Mouse (Mus musculus) left cerebral cortex, postnatal 4 days (tissue): ENCODE results near the gene Sytl3. TPM values are rescaled to one million over a fixed set of nuclear protein-coding genes. Genes with fewer than 3 reads are reported as not detected.
"Not testable (repeated sequence)": the region's sequence is repeated elsewhere in the genome, so short reads cannot be mapped to it uniquely, and the experiment has no call there.

ENCODE experiments used
- DNase-seq: peaks from one replicate; pipeline ENCODE4 v3.0.0-alpha.2; 2022
- intact Hi-C: fragments of 180-260 bp; cut with DNase I; formaldehyde crosslinking; loops from one replicate; pipeline ENCODE4 v1.15.1; 2025
- total RNA-seq, 2 experiments: library from RNA; stranded (reverse); gene quantifications; 2 replicates each; pipeline ENCODE4 v1.2.3; 2021

The Sytl3 gene
- total RNA-seq, 2 experiments from 2014 or later: 0.68 to 1.2 TPM

- intact Hi-C loops, DNase-seq: not testable (repeated sequence)
These were observed 26.5 kb downstream of the Sytl3 start for GRCm38 (mm10) chr17:6685288-6685818.

- DNase-seq, intact Hi-C loops: not testable (repeated sequence)
These were observed 27.5 kb downstream of the Sytl3 start for GRCm38 (mm10) chr17:6686299-6686971.

- DNase-seq, intact Hi-C loops: not testable (repeated sequence)
These were observed 30.5 kb downstream of the Sytl3 start for GRCm38 (mm10) chr17:6689344-6689743.

- peak; percentile 90 for DNase-seq
- intact Hi-C loops: not testable (repeated sequence)
These were observed 32.7 kb downstream of the Sytl3 start for GRCm38 (mm10) chr17:6691596-6691995.

GRCm38 (mm10) chr17:6695712-6696111 is 36.8 kb downstream of the Sytl3 start:
- DNase-seq, intact Hi-C loops: not testable (repeated sequence)

GRCm38 (mm10) chr17:6696521-6696920 is 37.6 kb downstream of the Sytl3 start:
- DNase-seq, intact Hi-C loops: not testable (repeated sequence)

GRCm38 (mm10) chr17:6697224-6697775 is 38.4 kb downstream of the Sytl3 start:
- intact Hi-C loops, DNase-seq: not testable (repeated sequence)

- intact Hi-C loops, DNase-seq: not testable (repeated sequence)
These were observed 40.6 kb downstream of the Sytl3 start for GRCm38 (mm10) chr17:6699502-6699901.

GRCm38 (mm10) chr17:6700077-6700476 is 41.2 kb downstream of the Sytl3 start:
- intact Hi-C loops: not testable (repeated sequence)

GRCm38 (mm10) chr17:6702625-6703221 is 43.8 kb downstream of the Sytl3 start:
- intact Hi-C loops, DNase-seq: not testable (repeated sequence)

More at GRCm38 (mm10) chr17:6700077-6700476, 41.2 kb downstream of the Sytl3 start:
- not testable (repeated sequence) for DNase-seq

- intact Hi-C loops, DNase-seq: not testable (repeated sequence)
These were observed 44.7 kb downstream of the Sytl3 start for GRCm38 (mm10) chr17:6703381-6704270.

GRCm38 (mm10) chr17:6706448-6706847 is 47.6 kb downstream of the Sytl3 start:
- DNase-seq, intact Hi-C loops: not testable (repeated sequence)

GRCm38 (mm10) chr17:6707422-6707821 is 48.5 kb downstream of the Sytl3 start:
- DNase-seq, intact Hi-C loops: not testable (repeated sequence)

GRCm38 (mm10) chr17:6708194-6708593 is 49.3 kb downstream of the Sytl3 start:
- not testable (repeated sequence) for DNase-seq

GRCm38 (mm10) chr17:6713483-6713882 is 54.6 kb downstream of the Sytl3 start:
- DNase-seq, intact Hi-C loops: not testable (repeated sequence)

More at GRCm38 (mm10) chr17:6708194-6708593, 49.3 kb downstream of the Sytl3 start:
- intact Hi-C loops: not testable (repeated sequence)

- DNase-seq, intact Hi-C loops: not testable (repeated sequence)
These were observed 55.1 kb downstream of the Sytl3 start for GRCm38 (mm10) chr17:6713944-6714343.

GRCm38 (mm10) chr17:6727996-6728610 is 69.2 kb downstream of the Sytl3 start:
- intact Hi-C loops: no loop called here
- DNase-seq: no peak

- DNase-seq: peak; percentile 77
- intact Hi-C loops: no loop called here
These were observed 70.4 kb downstream of the Sytl3 start for GRCm38 (mm10) chr17:6729244-6729742.

GRCm38 (mm10) chr17:6731132-6731531 is 72.2 kb downstream of the Sytl3 start:
- intact Hi-C loops: no loop called here
- DNase-seq: no peak

GRCm38 (mm10) chr17:6731634-6732033 is 72.7 kb downstream of the Sytl3 start:
- intact Hi-C loops: no loop called here
- no peak for DNase-seq
